Mouse (Mus musculus) lung, embryonic 14.5 days (tissue): Measurements from ENCODE around the gene Tamm41. TPM values are rescaled to one million over a fixed set of nuclear protein-coding genes. Genes with fewer than 3 reads are reported as not detected.

Experiments used
- ATAC-seq: fragments of 200-750 bp; cut with Nextera tagmentation; 2 replicates; pipeline ENCODE4 v1.8.0; 2017; ENCODE audit warnings: mild to moderate bottlenecking, moderate TSS enrichment, moderate library complexity; ENCODE audit not compliant: insufficient read depth
- DNase-seq: peaks from one replicate; pipeline ENCODE4 v3.0.0-alpha.2; 2015
- H3K27ac ChIP-seq: fragments of 300-500 bp; sonication (generic); 2 replicates; pipeline ENCODE4 v1.5.1; 2014; ENCODE audit warnings: low read depth, mild to moderate bottlenecking, moderate library complexity
- H3K27me3 ChIP-seq: fragments of 300-500 bp; sonication (generic); 2 replicates; pipeline ENCODE4 v1.6.1; 2014; ENCODE audit warnings: low read length, control low read depth; ENCODE audit not compliant: insufficient read depth
- H3K36me3 ChIP-seq: fragments of 300-500 bp; sonication (generic); 2 replicates; pipeline ENCODE4 v1.6.1; 2014; ENCODE audit warnings: control low read depth; ENCODE audit not compliant: insufficient read depth
- H3K4me1 ChIP-seq: fragments of 300-500 bp; sonication (generic); 2 replicates; pipeline ENCODE4 v1.6.1; 2014; ENCODE audit warnings: antibody characterized with exemption, control low read depth; ENCODE audit not compliant: insufficient read depth
- H3K4me2 ChIP-seq: fragments of 300-500 bp; sonication (generic); 2 replicates; pipeline ENCODE4 v1.6.1; 2014; ENCODE audit warnings: mild to moderate bottlenecking
- H3K4me3 ChIP-seq: fragments of 300-500 bp; sonication (generic); 2 replicates; pipeline ENCODE4 v1.5.1; 2014; ENCODE audit warnings: low read depth, low read length
- H3K9ac ChIP-seq: fragments of 300-500 bp; sonication (generic); 2 replicates; pipeline ENCODE4 v1.6.1; 2014
- H3K9me3 ChIP-seq: fragments of 300-500 bp; sonication (generic); 2 replicates; pipeline ENCODE4 v1.6.1; 2016; ENCODE audit warnings: low read depth, low read length, control low read depth
- CTCF ChIP-seq: IDR thresholded peaks from 2 replicates; pipeline ENCODE4 v1.5.1; 2016; ENCODE audit warnings: antibody characterized with exemption, low read depth
- WGBS: fragments of 180-500 bp; shearing (Covaris S2); extraction: QIAGEN DNeasy Blood & Tissue Kit; methylation state at CpG from one replicate; pipeline ENCODE4 v1.1.7; 2014; 5-methylcytosine and 5-hydroxymethylcytosine counted together
- polyA plus RNA-seq: library from polyadenylated mRNA; unstranded; fragments of >200 nt; fragmentation: Nextera tagmentation; extraction: Ambion mirVana; gene quantifications from 2 replicates; pipeline ENCODE4 v1.2.1, GENCODE M21; 2014

Gene Tamm41
- polyA plus RNA-seq, 1 experiment from 2014 or later: 76.7 TPM

- Histone ChIP-seq H3K4me1 (peaks cover 3% of the 10 kb centered on the region; the same call in 1 of the 2 replicates), H3K4me3 (no peak overlapping the region), H3K36me3 (no peaks in the 10 kb centered on the region), H3K9ac (no peak overlapping the region), H3K9me3 (no peaks in the 10 kb centered on the region), H3K4me2 (no peak overlapping the region), H3K27ac (no peak overlapping the region), H3K27me3 (no peaks in the 10 kb centered on the region)
- 65% methylated on average over 5 of the region's 5 CpGs for WGBS
- no peak for ATAC-seq
- TF ChIP-seq CTCF: no peak
- DNase-seq: no peak
Measured at GRCm38 (mm10) chr6:114994079-114994478, 43.6 kb downstream of the Tamm41 start.

- Histone ChIP-seq H3K27me3 (no peaks in the 10 kb centered on the region), H3K9me3 (no peaks in the 10 kb centered on the region), H3K4me3 (no peak overlapping the region), H3K27ac (no peak overlapping the region), H3K36me3 (no peaks in the 10 kb centered on the region), H3K4me2 (no peak overlapping the region), H3K9ac (no peak overlapping the region), H3K4me1 (peaks cover 3% of the 10 kb centered on the region; the same call in 1 of the 2 replicates)
- no peak for TF ChIP-seq CTCF
- ATAC-seq (no peak), DNase-seq (peak; percentile 8)
- 61% methylated on average over 8 of the region's 8 CpGs for WGBS
Measured at GRCm38 (mm10) chr6:114993659-114994058, 44.0 kb downstream of the Tamm41 start.

GRCm38 (mm10) chr6:114991909-114992308 lies 45.8 kb downstream of the Tamm41 start:
- H3K4me1 ChIP-seq: peaks cover 3% of the 10 kb centered on the region; the same call in 1 of the 2 replicates
- no peaks in the 10 kb centered on the region for H3K27me3 ChIP-seq
- H3K9ac ChIP-seq: no peak overlapping the region
- no peaks in the 10 kb centered on the region for H3K9me3 ChIP-seq
- DNase-seq: no peak
- H3K4me2 ChIP-seq: no peak overlapping the region
- no peak overlapping the region for H3K4me3 ChIP-seq
- no peak overlapping the region for H3K27ac ChIP-seq
- WGBS: 79% methylated on average over 4 of the region's 4 CpGs
- H3K36me3 ChIP-seq: no peaks in the 10 kb centered on the region
- no peak for TF ChIP-seq CTCF
- ATAC-seq: no peak

GRCm38 (mm10) chr6:114988619-114988980 lies 49.1 kb downstream of the Tamm41 start:
- 53% methylated on average over 3 of the region's 3 CpGs for WGBS
- DNase-seq: peak; percentile 69
- H3K36me3 ChIP-seq: no peaks in the 10 kb centered on the region
- H3K4me1 ChIP-seq: peaks cover 3% of the 10 kb centered on the region; the same call in 1 of the 2 replicates
- H3K9ac ChIP-seq: no peak overlapping the region
- no peaks in the 10 kb centered on the region for H3K27me3 ChIP-seq
- peak; percentile 81 for ATAC-seq
- H3K27ac ChIP-seq: peak overlapping the region; percentile 94
- H3K4me2 ChIP-seq: peak overlapping the region; percentile 10; the same call in 1 of the 2 replicates
- no peak overlapping the region for H3K4me3 ChIP-seq
- no peak for TF ChIP-seq CTCF
- H3K9me3 ChIP-seq: no peaks in the 10 kb centered on the region

- H3K36me3 ChIP-seq: no peaks in the 10 kb centered on the region
- peaks cover 3% of the 10 kb centered on the region; the same call in 1 of the 2 replicates for H3K4me1 ChIP-seq
- DNase-seq: peak; percentile 74
- no peak overlapping the region for H3K9ac ChIP-seq
- no peak for TF ChIP-seq CTCF
- 45% methylated on average over 7 of the region's 7 CpGs for WGBS
- no peaks in the 10 kb centered on the region for H3K9me3 ChIP-seq
- peak overlapping the region; percentile 94 for H3K27ac ChIP-seq
- H3K4me3 ChIP-seq: no peak overlapping the region
- H3K4me2 ChIP-seq: peak overlapping the region; percentile 10; the same call in 1 of the 2 replicates
- H3K27me3 ChIP-seq: no peaks in the 10 kb centered on the region
- peak; percentile 90 for ATAC-seq
Measured at GRCm38 (mm10) chr6:114987966-114988618, 49.6 kb downstream of the Tamm41 start.

- H3K4me3 ChIP-seq: no peak overlapping the region
- H3K9ac ChIP-seq: no peak overlapping the region
- H3K4me1 ChIP-seq: no peaks in the 10 kb centered on the region
- no peak for DNase-seq
- H3K36me3 ChIP-seq: no peaks in the 10 kb centered on the region
- no peak for ATAC-seq
- no peaks in the 10 kb centered on the region for H3K9me3 ChIP-seq
- 49% methylated on average over 7 of the region's 7 CpGs for WGBS
- no peaks in the 10 kb centered on the region for H3K27me3 ChIP-seq
- no peak for TF ChIP-seq CTCF
- H3K4me2 ChIP-seq: no peak overlapping the region
- H3K27ac ChIP-seq: no peak overlapping the region
Measured at GRCm38 (mm10) chr6:114982671-114983070, 55.0 kb downstream of the Tamm41 start.

- ATAC-seq: no peak
- H3K36me3 ChIP-seq: no peaks in the 10 kb centered on the region
- no peak overlapping the region for H3K4me3 ChIP-seq
- H3K27ac ChIP-seq: no peak overlapping the region
- no peaks in the 10 kb centered on the region for H3K4me1 ChIP-seq
- H3K4me2 ChIP-seq: no peak overlapping the region
- H3K9me3 ChIP-seq: no peaks in the 10 kb centered on the region
- TF ChIP-seq CTCF: no peak
- no peaks in the 10 kb centered on the region for H3K27me3 ChIP-seq
- WGBS: 58% methylated on average over 1 of the region's 1 CpGs
- no peak for DNase-seq
- H3K9ac ChIP-seq: no peak overlapping the region
Measured at GRCm38 (mm10) chr6:114979715-114980114, 58.0 kb downstream of the Tamm41 start.
